Mouse (Mus musculus): ENCODE measurements around the gene Vmn1r139.
"Not testable (repeated sequence)": the region's sequence is repeated elsewhere in the genome, so short reads cannot be mapped to it uniquely, and the experiment has no call there.

The Vmn1r139 gene

DNA sequence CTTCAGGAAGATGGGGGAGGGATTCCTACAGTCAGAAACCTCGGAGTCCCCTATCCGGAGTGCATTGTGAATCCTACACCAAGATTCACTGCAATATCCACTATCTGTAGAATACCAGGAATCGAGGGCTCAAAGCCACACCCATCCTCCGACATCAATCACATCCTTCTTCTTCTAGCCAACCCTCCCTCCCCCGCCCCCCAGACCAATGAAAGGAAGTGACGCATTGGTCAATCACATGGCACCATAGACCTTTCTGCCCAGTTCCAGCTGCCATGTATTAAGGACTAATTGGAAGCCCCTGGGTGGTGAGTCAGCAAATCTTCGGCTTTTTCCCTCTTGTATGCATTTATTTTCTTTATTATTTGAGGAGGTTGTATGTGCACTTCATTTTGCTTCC, at the start of gene Vmn1r139:
TSS of gene Vmn1r139 (plus strand) at position 301 of the 400 bp plus-strand sequence.
- DNase-seq (ENCODE audit: low spot score in 2 of 2) = not testable (repeated sequence)

DNA sequence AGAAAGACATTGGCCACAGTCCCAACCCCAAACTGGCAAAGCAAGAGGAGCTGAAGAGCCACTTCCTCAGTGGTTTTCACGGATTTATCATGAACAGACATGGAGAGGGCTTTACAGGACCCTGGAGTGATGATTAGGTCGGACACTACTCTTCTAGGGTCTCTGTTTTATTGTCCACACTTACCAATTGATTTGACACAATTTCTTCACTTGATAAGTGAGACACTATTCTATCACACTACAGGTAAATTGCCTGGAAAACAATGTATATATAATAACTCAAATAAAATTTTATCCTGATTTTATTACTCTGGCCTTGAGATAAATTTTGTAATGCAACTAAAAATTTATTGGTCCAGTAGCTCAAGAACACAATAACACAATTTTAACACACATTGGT, 40.1 kb upstream of the Vmn1r139 start, which contains the start of gene Vmn1r138:
TSS of gene Vmn1r138 (minus strand) at position 101 of the 400 bp plus-strand sequence.
- DNase-seq (ENCODE audit: low spot score in 2 of 2) = not testable (repeated sequence)

GRCm38 (mm10) chr7:22056205-22056604, 12.7 kb upstream of the Vmn1r139 start, which contains the start of gene Gm6176:
Gene Gm6176, minus strand, starts transcription at chr7:22056305.
- DNase-seq (ENCODE audit: low spot score in 2 of 2) = not testable (repeated sequence)

DNA sequence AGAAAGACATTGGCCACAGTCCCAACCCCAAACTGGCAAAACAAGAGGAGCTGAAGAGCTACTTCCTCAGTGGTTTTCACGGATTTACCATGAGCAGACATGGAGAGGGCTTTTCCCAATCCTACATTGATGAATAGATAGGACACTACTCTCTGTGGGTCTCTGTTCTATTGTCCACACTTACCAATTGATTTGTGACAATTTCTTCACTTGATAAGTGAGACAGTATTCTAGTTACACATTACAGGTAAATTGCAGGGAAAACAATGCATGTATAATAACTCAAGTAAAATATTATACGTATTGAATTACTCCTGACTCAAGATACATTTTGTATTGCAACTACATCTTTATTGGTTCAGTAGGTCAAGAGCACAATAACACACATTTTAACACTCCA, 49.3 kb downstream of the Vmn1r139 start, which contains the start of gene Gm16451:
TSS of gene Gm16451 (minus strand) at position 101 of the 400 bp plus-strand sequence.
- not testable (repeated sequence) for DNase-seq (ENCODE audit: low spot score in 2 of 2)

GRCm38 (mm10) chr7:22134641-22135040, 65.8 kb downstream of the Vmn1r139 start, which contains the start of gene Gm10666:
Gene Gm10666, minus strand, starts transcription at chr7:22134741.
- DNase-seq (ENCODE audit: low spot score in 2 of 2) = not testable (repeated sequence)

All from frontal cortex, postnatal 14 days (tissue).